Mouse (Mus musculus): ENCODE results near the gene Kdelc1. TPM values are rescaled to one million over a fixed set of nuclear protein-coding genes. Genes with fewer than 3 reads are reported as not detected.

The Kdelc1 gene
- polyA plus RNA-seq (2014; fragmentation: Illumina TruSeq; extraction: RNeasy Lipid Tissue Mini Kit (QIAGEN cat#74804); ENCODE audit: insufficient read depth, low read depth, low replicate concordance) = 10.5 TPM

GRCm38 (mm10) chr1:44118239-44119054 is at the start of gene Kdelc1, which contains the start of gene Bivm:
Gene Kdelc1, minus strand, starts transcription at chr1:44118808.
Gene Bivm, plus strand, starts transcription at chr1:44118957.

GRCm38 (mm10) chr1:44147563-44148381 is 29.2 kb upstream of the Kdelc1 start, which contains the start of gene Ercc5:
Gene Ercc5, plus strand, starts transcription at chr1:44147744.

GRCm38 (mm10) chr1:44102259-44102717 is 16.3 kb downstream of the Kdelc1 start, which contains the start of gene Tex30:
Gene Tex30, minus strand, starts transcription at chr1:44102441.

DNA sequence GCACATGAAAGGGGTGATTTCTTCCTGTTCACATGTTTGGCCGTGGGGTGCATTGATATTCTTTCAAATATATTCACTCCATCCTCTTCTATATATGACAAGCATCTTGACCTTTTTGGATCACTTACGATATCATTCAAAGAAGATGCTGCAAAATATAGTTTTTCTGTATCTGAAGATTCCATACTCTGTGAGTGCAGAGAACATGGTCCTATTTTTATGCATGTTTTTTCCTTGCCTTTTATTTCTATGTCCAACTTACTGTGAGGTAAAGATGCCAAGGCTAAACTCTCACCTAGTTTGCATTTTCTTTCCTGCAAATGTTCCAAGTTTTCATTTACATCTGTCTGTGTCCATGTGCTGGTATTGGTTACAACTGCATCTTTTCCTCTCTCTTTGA is 56.8 kb downstream of the Kdelc1 start, which contains the start of gene Gm8251:
Gm8251 (minus strand) TSS at position 101 of the 400 bp plus-strand sequence.

Other genes with a start within 250 kb of the Kdelc1 start
- 10.6 TPM for gene Tpp2, start 185.2 kb downstream of the Kdelc1 start, polyA plus RNA-seq (2014; fragmentation: Illumina TruSeq; extraction: RNeasy Lipid Tissue Mini Kit (QIAGEN cat#74804); ENCODE audit: insufficient read depth, low read depth, low replicate concordance)
- not detected for gene Mettl21c, start 98.8 kb downstream of the Kdelc1 start, polyA plus RNA-seq (2014; fragmentation: Illumina TruSeq; extraction: RNeasy Lipid Tissue Mini Kit (QIAGEN cat#74804); ENCODE audit: insufficient read depth, low read depth, low replicate concordance)
- gene Gm8251, start 56.9 kb downstream of the Kdelc1 start, polyA plus RNA-seq (2014; fragmentation: Illumina TruSeq; extraction: RNeasy Lipid Tissue Mini Kit (QIAGEN cat#74804); ENCODE audit: insufficient read depth, low read depth, low replicate concordance) = 0.03 TPM
- gene Tex30, start 16.4 kb downstream of the Kdelc1 start, polyA plus RNA-seq (2014; fragmentation: Illumina TruSeq; extraction: RNeasy Lipid Tissue Mini Kit (QIAGEN cat#74804); ENCODE audit: insufficient read depth, low read depth, low replicate concordance) = 13.8 TPM
- gene Bivm, start 149 bp upstream of the Kdelc1 start, polyA plus RNA-seq (2014; fragmentation: Illumina TruSeq; extraction: RNeasy Lipid Tissue Mini Kit (QIAGEN cat#74804); ENCODE audit: insufficient read depth, low read depth, low replicate concordance) = 5.8 TPM
- gene Ercc5, start 28.9 kb upstream of the Kdelc1 start, polyA plus RNA-seq (2014; fragmentation: Illumina TruSeq; extraction: RNeasy Lipid Tissue Mini Kit (QIAGEN cat#74804); ENCODE audit: insufficient read depth, low read depth, low replicate concordance) = 8.5 TPM
- gene Mettl21e, start 100.2 kb upstream of the Kdelc1 start, polyA plus RNA-seq (2014; fragmentation: Illumina TruSeq; extraction: RNeasy Lipid Tissue Mini Kit (QIAGEN cat#74804); ENCODE audit: insufficient read depth, low read depth, low replicate concordance) = 1.2 TPM

All from lung, adult 10 weeks (tissue).